Mouse (Mus musculus) layer of hippocampus, adult 8-10 months (tissue): Measurements from ENCODE around the gene Ryr3. TPM values are rescaled to one million over a fixed set of nuclear protein-coding genes. Genes with fewer than 3 reads are reported as not detected.

Source experiments
- microRNA-seq, 2 experiments: library from miRNA; unstranded; fragments of <30 nt; microRNA quantifications; one replicate each; pipeline ENCODE4 v1.2.0; 2022
- total RNA-seq, 4 experiments: library from RNA; stranded (reverse); gene quantifications; 2 replicates each; pipeline ENCODE4 v1.2.4; 2022

Gene Ryr3
- total RNA-seq, 4 experiments from 2014 or later, result 59.8 to 84.1 (median 75.7) TPM

Small RNAs within 50 kb of the gene (microRNA-seq; reads per million reads assigned to microRNA genes)
- 0 reads per million in 2 experiments for gene Gm44374

Other genes with a start within 250 kb of the Ryr3 start
- gene Tmco5b, start 68.6 kb upstream of the Ryr3 start, total RNA-seq, result under 1 TPM in 2 of 4 experiments, not detected in 2; 0.35 to 0.36 TPM
- gene Fmn1, start 110.6 kb upstream of the Ryr3 start, total RNA-seq, result 10 to 100 TPM; 53.3 to 56.4 (median 55.5) TPM